Mouse (Mus musculus): Measurements from ENCODE around the gene Wdr34.
A peak's percentile ranks its signal among the peaks of the same experiment; 100 is the strongest.

Gene Wdr34

DNA sequence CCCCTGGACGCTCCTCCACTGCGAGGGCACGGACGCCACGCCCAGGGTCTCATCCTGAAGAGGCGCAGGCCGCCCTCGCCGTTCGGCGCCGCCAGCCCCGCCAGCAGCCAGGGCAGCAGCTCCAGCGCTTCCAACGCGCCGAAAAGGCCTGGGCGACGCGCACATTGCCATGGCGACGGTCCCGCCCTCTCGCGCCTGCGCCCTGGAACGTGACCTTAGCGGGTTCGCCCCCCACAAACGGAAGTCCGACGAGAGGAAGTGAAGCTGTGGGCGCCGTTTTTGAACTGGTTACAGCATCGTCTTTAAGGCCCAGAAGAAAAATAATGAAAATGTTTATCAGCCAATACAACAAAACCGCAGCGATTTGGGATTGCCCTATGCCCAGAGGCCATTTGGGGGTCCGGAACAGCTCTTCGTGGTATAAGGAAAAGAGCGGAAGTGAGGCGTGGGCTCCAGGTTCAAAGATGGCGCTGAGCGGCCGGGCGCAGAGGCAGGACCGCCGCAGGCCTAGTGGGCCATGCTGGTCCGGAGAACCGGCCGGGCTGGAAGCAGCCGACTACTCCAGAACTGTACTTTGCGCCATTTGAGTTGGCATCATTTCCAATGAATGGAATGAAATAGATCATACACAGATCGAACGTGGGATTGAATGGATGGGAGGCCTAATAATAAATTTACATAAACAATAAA is at the start of gene Wdr34:
Wdr34 (minus strand) TSS at position 183 of the 690 bp plus-strand sequence.
- DNase-seq (ENCODE audit: low spot score): peak; percentile 98

DNA sequence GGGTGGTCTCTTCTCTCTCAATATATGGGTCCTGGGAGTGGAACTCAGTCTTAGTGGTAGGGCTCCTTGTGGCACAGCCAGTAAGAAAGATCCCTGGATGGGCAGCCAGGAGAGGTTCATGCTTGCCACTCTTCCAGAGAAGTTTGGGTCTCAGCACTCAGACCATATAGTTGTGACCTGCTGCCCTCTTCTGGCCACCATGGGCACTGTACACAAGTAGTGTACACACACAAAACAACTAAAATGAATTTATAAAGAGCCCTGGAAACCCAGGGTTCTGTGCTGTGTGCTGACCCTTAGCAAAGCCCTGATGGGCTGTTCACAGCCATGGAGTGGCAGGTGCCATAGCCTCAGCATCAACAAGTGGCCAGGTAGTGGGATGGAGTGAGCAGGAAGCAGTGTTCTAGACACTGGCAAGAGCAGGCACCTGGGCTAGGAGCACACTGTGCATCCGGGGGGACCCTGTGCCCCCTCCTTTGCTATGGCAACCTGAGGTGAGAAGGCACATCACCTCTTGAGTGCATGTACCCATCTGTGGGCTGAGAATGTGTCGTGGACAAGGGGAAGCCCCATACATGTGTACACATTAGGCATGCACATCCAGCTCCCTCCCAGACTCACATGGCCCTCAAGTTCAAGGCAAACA is 47.3 kb upstream of the Wdr34 start:
- DNase-seq (ENCODE audit: low spot score): no peak

DNA sequence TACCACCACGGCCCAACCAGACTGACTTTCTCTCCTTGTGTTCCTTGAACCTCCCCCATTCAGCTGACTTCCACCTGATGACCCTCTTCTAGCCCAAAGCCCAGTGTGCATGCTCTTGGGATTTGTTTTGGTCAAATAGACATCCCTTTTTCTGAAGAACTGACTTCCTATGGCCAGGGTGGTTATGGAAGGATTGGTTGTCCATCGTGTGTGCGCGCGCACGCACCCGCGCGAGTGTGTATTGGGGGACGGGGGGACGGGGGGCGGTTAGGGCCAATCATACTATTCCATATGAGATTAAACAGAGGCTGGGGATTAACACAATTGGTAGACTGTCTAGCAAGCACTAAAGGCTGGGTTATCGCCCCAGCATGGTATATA is 45.5 kb upstream of the Wdr34 start:
- no peak for DNase-seq (ENCODE audit: low spot score)

DNA sequence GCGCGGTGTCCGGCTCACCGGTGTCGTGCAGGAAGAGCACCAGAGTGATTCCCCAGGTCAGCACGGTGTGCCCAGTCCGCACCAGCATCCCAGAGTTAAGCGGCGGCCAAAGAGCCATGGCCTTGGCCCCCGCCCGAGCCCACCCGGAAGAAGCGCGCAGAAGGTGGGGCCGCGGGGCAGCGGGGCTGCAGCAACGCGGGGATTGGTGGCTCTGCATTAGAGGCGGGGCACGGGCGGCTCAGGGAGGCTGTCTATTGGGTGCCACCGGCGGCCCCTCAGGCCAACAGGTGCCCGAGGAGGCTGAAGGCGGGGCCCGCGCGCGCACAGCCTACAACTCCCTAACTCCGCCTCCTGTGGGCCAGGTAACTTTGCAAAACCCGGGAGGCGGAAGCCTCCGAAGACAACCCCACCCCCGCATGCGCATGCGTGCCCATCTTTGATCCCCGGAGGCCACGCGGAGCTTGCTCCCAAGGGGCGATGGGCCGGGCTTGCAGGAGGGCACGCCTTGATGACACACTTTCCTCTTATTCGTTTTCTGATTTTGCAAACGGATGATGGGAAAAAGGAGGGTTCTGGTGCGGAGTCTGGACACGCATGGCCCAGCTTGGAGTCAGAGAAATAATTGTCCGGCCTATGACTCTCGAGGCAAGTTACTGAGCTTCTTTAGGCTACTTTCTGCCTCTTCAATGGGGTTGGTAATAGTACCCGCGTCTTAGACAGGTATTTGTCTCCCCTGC is 45.0 kb upstream of the Wdr34 start, which contains the start of gene Zdhhc12:
Zdhhc12 (minus strand) TSS at position 178 of the 737 bp plus-strand sequence.
- peak; percentile 96 for DNase-seq (ENCODE audit: low spot score)

DNA sequence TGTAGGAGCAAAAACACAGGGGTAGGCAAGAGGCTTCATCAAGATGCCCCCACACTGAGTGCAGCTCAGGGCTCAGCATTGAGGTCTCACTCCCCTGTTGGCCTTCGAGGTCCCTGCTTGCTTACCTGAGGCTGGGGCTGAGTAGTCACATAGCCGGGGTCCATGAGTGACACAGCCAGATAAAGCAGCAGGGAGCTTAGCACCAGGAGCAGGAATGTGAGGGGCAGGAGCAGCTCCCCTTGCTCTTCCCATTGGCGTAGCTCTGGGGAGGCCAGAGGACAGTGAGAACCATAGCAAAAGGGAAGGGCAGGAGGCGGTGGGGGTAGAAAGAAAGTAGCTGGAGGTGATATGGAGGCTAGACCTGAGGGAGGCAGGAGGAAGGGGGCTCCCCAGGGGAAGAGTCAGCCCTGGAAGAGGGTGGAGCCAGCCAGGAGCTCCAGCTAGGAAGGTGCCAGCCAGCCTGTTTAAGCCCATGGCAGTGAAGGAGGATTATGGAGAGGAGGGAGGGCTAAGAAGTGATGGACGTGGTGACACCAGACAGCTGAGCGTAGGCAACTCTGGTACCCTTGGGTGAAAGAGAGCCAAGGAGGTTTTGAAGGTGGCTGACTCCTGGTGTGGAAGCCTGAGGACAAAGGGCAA is 43.7 kb upstream of the Wdr34 start:
- no peak for DNase-seq (ENCODE audit: low spot score)

DNA sequence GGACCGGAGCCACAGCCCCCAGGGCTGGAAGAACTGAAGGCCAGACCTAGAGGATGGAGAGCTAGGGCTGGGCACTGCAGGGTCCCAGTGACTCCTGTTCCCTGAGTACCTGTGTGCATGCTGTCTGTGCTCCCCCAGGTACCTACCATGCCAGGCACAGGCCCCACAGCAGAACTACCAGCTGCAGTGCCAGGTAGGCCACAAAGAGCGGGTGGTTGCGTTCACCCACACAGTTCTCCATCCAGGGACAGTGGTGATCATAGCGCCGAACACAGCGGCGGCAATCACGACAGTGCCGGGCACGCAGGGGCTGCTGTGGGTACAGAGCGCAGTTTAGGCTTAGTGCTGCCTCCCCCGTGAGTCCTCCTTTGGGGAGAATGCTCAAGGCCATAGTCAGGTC is 42.8 kb upstream of the Wdr34 start:
- no peak for DNase-seq (ENCODE audit: low spot score)

DNA sequence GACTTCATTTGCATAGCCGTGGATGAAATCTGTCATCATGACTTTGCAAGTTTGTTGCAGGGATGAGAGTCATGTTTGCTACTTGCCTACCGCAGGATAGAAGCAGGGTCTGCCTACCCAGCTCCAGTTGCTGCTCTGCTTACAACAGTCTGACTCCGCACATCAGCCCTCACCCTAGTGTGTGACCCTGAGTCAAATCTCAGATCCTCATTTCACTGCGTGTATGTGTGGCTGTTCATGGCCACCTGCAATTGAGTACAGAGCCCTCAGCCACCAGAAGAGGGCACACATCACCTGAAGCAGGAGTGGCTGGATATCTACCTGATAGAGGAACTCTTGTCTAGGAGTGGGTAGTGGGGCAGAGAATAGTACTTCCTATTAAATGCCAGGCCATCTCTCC is 38.6 kb upstream of the Wdr34 start:
- DNase-seq (ENCODE audit: low spot score): no peak

DNA sequence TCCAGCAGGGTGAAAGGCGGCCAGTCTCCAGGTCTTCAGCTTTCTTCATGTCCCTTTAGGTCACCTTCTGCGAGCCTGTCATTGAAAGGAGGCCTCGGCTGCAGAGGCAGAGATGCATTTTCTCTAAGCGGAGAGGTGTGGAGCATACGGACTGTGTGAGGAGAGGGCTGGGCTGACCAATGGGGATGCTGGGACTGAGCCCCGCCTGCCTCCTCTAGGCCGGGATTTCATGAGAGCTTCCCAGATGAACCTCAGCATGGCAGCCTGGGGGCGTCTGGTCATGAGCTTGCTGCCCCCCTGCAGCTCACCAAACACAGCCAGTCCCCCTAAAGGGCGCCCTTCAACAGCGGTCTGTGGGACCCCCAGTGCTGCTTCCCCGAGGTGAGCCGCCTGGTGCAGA is 36.0 kb upstream of the Wdr34 start:
- DNase-seq (ENCODE audit: low spot score): no peak

DNA sequence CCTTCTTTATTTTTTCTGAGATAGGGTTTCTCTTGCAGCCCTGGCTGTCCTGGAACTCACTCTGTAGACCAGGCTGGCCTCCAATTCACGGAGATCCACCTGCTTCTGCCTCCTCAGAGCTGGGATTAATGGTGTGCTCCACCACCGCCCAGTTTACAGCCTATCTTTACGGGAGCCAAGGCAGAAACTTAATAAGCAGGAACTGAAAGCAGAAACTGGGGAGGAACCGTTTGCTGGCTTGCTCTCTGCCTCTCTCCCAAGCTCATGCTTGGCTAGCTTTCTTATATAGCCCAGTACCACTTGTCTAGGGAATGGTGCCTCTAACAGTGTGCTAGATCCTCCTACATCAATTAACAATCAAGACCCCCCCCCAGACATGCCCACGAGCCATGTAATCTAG is 35.4 kb upstream of the Wdr34 start:
- no peak for DNase-seq (ENCODE audit: low spot score)

DNA sequence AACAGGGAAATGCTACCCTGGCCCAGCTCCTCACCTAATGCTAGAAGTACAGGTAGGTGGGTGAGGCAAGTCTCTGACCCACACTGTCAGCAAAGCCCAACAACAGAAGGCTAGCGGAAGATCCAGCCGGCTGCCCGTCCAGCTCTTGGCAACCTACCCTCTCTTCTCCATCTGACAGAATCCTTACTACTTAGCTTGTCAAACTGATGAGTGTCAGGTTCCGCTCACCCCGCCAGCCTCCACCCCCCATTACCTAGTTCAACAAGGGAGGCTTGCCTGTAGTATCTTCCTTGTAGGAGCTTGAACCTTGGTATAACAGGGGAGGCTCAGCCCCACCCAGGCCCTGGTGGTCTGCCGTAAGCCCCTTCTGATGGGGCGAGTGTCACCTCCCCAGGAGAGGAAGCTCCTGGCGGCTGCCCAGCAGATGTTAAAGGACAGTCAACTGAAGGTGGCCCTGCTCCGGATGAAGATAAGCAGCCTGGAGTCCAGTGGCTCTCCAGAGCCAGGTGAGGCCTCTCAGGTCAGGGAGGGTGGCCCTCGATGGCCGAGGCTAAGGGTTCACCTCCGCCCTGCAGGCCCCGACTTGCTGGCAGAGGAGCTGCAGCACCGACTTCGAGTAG is 31.6 kb upstream of the Wdr34 start:
- DNase-seq (ENCODE audit: low spot score): no peak

DNA sequence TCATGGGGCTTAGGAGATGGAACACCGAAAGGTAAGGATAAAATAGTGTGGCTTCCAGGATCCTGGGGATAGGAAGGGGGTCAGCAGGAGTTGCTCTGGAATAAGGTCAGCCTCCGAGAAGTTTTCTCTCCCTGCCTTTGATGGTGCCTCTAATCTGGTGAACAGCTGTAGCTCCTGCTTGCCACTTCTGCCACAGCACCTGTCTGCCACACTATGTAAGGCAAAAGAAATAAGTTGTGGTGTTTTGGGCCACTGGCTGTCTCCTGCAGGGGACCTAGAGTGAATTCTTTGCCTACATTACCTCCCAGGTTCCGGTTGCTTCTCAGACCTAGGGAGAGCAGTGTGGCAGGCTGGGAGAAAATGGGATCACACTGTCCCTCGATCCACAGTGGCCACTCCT is 30.1 kb upstream of the Wdr34 start:
- no peak for DNase-seq (ENCODE audit: low spot score)

DNA sequence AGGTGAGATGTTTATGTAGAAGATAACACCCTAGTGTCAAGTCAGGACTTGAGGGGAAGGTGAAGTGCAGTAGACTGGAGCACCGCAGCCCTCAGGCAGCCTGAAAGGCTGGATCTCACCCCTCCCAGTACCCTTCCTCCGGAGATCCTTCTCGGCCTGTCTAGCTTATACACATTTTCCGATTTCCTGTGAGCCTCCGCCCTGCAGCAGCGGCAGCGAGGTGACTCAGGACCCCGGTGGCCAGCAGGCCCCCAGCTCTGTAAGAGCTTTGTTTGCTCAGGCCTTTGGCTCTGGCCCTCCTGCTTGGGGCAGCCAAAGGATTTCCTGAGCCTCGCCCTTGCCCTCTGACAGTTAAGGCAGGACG is 29.6 kb upstream of the Wdr34 start:
- no peak for DNase-seq (ENCODE audit: low spot score)

DNA sequence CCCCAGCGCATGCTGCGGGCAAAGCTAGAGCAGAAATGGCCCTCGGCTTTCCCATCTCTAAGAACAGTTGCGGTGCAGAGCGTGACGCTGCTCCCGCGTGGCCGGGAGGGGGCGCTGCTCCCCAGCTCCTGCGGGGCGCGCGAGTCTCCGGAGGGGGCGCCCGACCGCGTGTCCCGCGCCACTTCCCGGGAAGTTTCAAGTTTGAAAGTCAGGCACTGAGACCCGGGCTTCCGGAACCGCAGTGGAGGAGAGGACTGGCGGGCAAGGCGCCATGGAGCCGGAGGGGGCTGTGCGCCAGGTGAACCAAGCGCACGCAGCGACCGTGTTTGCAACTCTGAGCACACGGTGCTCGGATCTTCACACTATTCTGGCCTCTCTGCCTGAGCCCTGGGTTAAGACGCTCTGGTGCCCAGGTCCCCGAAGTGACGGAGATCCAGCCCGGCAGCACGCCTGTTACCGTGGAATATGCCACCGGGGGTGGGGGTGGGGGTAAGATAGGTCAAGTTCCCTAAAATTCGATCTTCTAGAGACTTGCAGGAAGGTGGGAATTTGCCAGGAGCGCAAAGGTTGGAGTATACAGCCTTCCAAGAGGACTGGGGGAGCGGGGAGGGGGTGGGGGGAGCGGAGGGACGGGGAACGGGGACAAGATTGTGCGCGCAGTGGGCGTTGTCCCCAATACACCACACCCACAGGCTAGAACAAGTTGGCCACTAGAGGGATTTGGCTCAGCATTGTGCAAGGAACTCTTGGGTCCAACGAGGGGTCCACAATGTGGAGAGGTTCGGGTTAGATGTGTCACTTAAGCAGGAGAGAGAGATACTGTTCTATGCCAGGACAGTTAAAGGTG is 29.0 kb upstream of the Wdr34 start, which contains the start of gene Pkn3:
Pkn3 (plus strand) TSS at position 183 of the 847 bp plus-strand sequence.
- DNase-seq (ENCODE audit: low spot score): peak; percentile 84

DNA sequence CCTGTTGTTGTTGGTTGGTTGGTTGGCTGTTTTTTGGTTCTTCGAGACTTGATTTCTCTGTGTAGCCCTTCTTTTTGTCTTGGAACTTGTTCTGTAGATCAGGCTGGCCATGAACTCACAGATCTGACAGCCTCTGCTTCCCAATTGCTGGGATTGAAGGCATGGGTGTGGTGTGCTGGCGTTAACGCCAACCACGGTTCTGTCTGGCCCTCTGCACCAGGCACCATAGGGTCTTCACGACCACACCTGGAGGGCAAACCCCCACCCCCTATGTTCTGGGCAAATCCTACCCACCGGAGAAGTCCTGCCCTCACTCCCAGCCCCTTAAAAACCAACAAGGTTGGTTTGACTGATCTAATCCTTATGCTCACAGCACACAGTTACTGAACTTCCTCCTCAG is 28.3 kb upstream of the Wdr34 start:
- no peak for DNase-seq (ENCODE audit: low spot score)

DNA sequence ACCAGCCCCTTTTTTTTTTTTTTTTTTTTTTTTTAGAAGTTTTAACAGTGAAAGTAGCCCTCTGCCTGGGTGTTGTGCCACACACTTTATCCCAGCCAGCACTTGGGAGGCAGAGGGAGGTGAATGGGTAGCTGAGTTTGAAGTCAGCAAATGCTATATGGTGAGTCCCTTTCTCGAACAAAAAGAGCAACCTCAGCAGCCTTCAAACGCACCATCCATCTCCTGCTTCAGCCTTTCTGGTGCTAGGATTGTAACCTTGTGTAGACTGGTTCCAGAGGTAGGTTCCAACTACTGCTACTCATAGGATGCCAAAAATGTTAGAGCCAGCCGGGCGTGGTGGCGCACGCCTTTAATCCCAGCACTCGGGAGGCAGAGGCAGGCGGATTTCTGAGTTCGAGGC is 27.8 kb upstream of the Wdr34 start:
- no peak for DNase-seq (ENCODE audit: low spot score)

DNA sequence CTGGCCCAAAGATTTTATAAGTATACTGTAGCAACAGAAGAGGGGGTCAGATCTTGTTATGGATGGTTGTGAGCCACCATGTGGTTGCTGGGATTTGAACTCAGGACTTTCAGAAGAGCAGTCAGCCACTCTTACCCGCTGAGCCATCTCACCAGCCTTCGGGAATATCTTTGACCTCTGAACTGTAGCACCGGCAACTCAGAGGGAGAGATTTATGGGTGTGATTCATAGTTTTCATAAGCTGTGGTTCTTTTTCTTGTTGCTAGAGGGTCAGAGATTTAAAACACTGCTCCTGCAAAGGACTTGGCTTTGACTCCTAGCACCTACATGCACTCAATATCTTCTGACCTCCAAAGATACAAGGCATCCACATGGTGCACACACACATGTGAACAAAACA is 26.9 kb upstream of the Wdr34 start:
- no peak for DNase-seq (ENCODE audit: low spot score)

DNA sequence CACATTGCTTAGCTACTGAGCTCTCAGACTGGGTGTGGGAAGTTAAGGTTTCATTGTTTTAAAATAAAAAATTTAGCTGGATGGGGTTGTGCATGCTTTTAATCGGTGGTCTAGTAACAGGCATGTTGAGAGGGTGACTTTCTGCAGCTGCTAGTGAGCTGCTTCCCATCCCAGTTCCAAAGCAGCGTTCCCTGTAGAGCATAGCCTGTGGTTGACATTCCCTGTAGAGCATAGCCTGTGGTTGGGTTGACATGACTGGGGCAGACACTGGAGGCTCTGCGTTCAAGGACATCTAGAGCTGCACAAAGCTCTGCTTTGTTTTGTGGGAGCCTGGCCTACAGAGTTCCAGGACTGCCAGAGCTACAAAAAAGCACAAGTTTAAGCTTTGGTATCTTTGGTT is 24.6 kb upstream of the Wdr34 start:
- no peak for DNase-seq (ENCODE audit: low spot score)

DNA sequence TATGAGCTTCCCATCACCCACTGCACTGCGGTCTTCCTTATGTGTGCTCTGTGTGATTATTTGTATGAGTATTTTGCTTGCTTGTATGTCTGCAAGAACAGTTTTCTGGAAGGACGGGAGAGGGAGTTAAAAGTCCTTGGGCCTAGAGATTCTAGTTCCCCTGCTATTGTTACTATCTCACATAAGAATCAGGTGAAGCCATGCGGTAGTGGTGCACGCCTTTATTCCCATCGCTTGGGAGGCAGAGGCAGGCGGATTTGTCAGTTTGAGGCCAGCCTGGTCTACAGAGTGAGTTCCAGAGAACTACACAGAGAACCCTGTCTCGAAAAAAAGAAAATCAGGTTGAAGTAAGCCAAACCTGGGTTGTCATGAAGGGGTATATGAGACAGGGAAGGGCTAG is 24.2 kb upstream of the Wdr34 start:
- no peak for DNase-seq (ENCODE audit: low spot score)

DNA sequence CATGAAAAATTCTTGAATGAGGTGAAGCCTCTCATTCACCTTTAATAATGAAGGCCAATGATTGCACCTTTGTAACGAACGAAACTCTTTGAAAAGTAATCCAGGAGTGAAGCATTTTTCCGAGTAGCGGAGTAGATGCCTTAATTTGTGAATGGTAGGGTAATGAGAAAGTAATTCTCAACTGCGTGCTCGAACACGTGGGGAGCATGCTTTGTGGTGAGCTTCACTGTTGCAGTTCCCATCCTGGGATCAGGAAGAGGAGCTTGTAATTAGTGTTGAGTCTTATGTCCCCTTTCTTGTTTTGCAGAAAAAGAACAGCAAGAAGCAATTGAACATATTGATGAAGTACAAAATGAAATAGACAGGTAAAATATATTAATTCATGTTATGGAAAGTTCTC is 19.3 kb upstream of the Wdr34 start:
- no peak for DNase-seq (ENCODE audit: low spot score)

DNA sequence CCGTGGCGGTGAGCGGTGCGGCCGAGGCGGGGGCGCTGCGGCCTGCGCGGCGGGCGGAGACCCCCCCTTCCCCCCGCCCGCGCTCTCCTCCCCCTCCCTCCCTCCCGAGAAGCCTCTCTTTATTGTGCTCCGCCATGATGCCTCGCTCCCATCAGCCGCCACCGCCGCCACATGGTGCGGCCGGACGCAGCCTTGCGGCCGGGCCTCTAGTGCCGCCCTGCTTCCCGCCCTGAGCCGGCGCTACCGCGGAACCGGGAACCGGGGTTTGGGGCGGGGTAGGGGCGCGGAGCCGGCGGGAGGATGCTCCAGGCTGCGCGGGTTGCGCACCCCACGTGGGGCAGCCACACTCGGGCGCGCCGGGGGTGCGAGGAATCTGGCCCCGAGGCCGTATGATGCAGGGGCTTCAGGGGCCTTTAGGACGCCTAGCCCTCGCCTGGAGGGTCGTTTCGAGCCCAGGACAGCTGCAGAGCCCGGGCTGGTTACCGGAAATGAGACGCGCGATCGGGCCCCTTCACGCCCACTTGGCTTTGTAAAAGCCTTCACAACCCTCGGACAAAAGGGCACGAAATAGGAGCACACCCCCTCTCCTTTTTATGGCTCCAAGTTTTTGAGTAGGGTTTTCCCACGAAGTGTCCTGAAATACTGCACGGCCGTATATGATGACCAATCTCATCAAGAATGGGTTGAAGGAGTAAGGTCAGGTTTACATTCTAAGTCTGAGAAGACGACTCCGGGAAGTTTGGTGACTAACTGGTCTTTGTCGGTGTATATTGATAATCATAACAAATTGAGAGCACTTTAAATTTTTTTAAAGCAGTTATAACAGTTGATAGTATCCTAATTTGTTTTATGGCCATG is 18.6 kb upstream of the Wdr34 start:
- DNase-seq (ENCODE audit: low spot score): peak; percentile 68
